Mouse (Mus musculus) CH12.LX (cell line): Measurements from ENCODE around the gene BC005537.

Experiments used
- CTCF ChIP-seq, 2 experiments: IDR thresholded peaks in 1 of 2; conservative IDR thresholded peaks in 1 of 2; 2 replicates each; pipeline ENCODE4 v1.5.1; 2011 to 2012; ENCODE audit warnings: low read depth in 2 of 2, low read length in 2 of 2, improper control_type of control experiment in 1 of 2, inconsistent platforms in 1 of 2, mild to moderate bottlenecking in 1 of 2, moderate library complexity in 1 of 2
- ELF1 ChIP-seq: IDR thresholded peaks from 2 replicates; pipeline ENCODE4 v1.6.1; 2014; ENCODE audit warnings: low read depth, mild to moderate bottlenecking, inconsistent platforms, low read length, improper control_type of control experiment
- EP300 ChIP-seq: IDR thresholded peaks from 2 replicates; pipeline ENCODE4 v1.6.1; 2011; ENCODE audit warnings: low read length, improper control_type of control experiment
- ETS1 ChIP-seq: conservative IDR thresholded peaks from 2 replicates; pipeline ENCODE4 v1.6.1; 2012; ENCODE audit warnings: low read depth, mild to moderate bottlenecking, inconsistent platforms, low read length, improper control_type of control experiment, moderate library complexity
- GABPA ChIP-seq: IDR thresholded peaks from 2 replicates; pipeline ENCODE4 v1.6.1; 2012; ENCODE audit warnings: low read depth, low read length, improper control_type of control experiment, inconsistent platforms; ENCODE audit not compliant: insufficient replicate concordance
- JUN ChIP-seq: IDR thresholded peaks from 2 replicates; pipeline ENCODE4 v1.6.1; 2011; ENCODE audit warnings: low read depth, mild to moderate bottlenecking, low read length, improper control_type of control experiment, moderate library complexity; ENCODE audit not compliant: insufficient read depth
- MAX ChIP-seq: IDR thresholded peaks from 2 replicates; pipeline ENCODE4 v1.6.1; 2011; ENCODE audit warnings: low read length, improper control_type of control experiment
- MEF2A ChIP-seq: IDR thresholded peaks from 2 replicates; pipeline ENCODE4 v1.6.1; 2014; ENCODE audit warnings: low read depth, mild to moderate bottlenecking, inconsistent platforms, low read length, improper control_type of control experiment, borderline replicate concordance
- NELFE ChIP-seq: IDR thresholded peaks from 2 replicates; pipeline ENCODE4 v1.6.1; 2011; ENCODE audit warnings: low read depth, low read length, improper control_type of control experiment
- NRF1 ChIP-seq: IDR thresholded peaks from 2 replicates; pipeline ENCODE4 v1.6.1; 2014; ENCODE audit warnings: low read depth, mild to moderate bottlenecking, inconsistent platforms, low read length, improper control_type of control experiment, moderate library complexity

DNA sequence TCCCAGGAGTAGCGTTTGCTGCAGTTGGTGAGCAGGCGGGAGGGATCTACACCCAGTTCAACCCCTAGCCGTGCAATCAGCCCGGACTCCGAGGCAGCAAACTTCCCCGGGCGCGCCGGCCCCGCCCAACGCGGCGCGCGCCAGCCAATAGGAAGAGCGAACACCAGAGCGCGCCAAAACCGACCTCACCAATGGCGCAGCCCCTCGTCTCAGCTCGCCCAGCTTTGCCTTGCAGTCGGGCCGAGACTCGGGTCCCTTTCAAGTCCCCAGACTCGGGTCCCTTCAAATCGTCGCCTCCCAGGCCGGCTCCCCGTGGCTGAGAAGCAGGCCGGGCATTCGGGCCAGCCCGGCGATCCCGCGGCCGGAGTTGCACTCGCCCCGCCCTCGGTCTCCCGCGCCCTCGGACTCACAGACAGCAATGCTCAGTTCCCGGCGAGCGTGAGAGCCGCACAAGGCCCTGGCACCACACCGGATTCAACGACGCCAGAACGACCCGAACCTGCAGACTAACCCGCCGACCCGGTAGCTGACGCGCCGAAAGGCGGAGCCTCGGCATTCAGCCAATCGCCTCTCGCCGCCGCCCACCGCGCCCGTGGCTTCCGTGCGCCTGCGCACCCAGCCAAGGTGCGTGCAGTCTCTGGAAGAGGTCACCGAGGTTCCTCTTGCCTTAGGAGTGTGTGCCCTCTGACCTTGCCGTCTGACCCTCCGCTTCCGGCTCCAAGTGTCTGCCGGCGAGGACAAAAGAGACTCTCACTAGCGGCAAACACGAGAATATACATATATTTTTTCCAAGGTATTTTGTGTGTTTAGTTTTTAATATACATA is 39.8 kb upstream of the BC005537 start, which contains the start of gene Gmnn:
- TF ChIP-seq CTCF (conservative IDR thresholded peaks at IDR 0.05 in 1 of 2, IDR thresholded peaks at IDR 0.05 in 1 of 2; ENCODE audit: low read depth in 2 of 2, low read length in 2 of 2), result no peak
- no peak for TF ChIP-seq ETS1
- peak; percentile 77 for TF ChIP-seq ELF1
- TF ChIP-seq JUN, result no peak
- TF ChIP-seq NRF1, result peak; percentile 99
- TF ChIP-seq EP300, result no peak
- TF ChIP-seq MAX, result peak; percentile 25; the same call in 1 of the 2 replicates
- TF ChIP-seq MEF2A, result no peak
- no peak for TF ChIP-seq GABPA
- TF ChIP-seq NELFE, result peak; percentile 69
